Comparison of ENCODE assay signal across 9 mouse cellular contexts in the genomic region with DNA sequence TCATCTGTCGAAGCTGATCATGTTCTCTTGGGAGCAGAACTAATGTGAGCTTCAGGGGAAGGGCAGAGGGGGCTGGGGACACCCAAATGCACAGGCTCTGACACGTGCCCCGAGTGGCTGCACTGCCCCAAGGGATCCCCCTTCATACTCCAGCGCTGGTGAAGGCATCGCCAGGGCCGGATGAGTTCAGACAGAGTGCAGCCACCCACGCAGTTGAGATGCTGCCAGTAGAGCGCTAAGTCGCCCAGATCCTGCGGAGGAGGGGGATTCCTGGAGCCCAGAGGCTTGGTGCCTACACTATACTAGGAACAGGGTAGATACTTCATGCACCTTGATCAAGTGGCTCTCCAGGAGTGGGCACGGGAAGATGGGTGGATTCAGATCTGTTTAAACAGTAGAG.
DNase-seq lines count a peak whose midpoint lies in the region; ATAC-seq and TF ChIP-seq lines count a peak whose summit lies in the region.
"Had no signal": no experiment of that assay in that cellular context is flagged by ENCODE, and none has a peak within 500 bp of the region (broad histone marks: within the 10 kb centered on the region; RNA-seq: fewer than 3 reads in every experiment).

No protein-coding gene starts in this region.

- H3K4me1 ChIP-seq in limb, embryonic 14.5 days (ENCODE audit: control insufficient read depth, insufficient read depth, low read length), result no peaks in the 10 kb centered on the region
- peaks cover 6% of the 10 kb centered on the region; the same call in 1 of the 2 replicates for H3K4me1 ChIP-seq in limb, embryonic 10.5 days
- H3K4me1 ChIP-seq in neural tube, embryonic 15.5 days, result peaks cover 24% of the 10 kb centered on the region

- 62% methylated on average over 11 of the region's 11 CpGs for WGBS in limb, embryonic 14.5 days
- 78% methylated on average over 11 of the region's 11 CpGs for WGBS in limb, embryonic 10.5 days
- WGBS in neural tube, embryonic 15.5 days, result 55% methylated on average over 11 of the region's 11 CpGs

- H3K9ac ChIP-seq in limb, embryonic 14.5 days (ENCODE audit: low read depth, low read length, severe bottlenecking), result no peak overlapping the region
- no peak overlapping the region for H3K9ac ChIP-seq in neural tube, embryonic 15.5 days (replicated peaks)

- intact Hi-C loops in heart, postnatal 25 days (cut with DNase I), result no loop called here

- no peak overlapping the region for H3K27ac ChIP-seq in limb, embryonic 14.5 days (replicated peaks; ENCODE audit: low read depth, low read length)
- no peak overlapping the region for H3K27ac ChIP-seq in limb, embryonic 10.5 days
- no peak overlapping the region for H3K27ac ChIP-seq in neural tube, embryonic 15.5 days (replicated peaks)
- H3K27ac ChIP-seq: layer of hippocampus, adult 2 months had no signal

- H3K4me3 ChIP-seq in limb, embryonic 14.5 days (replicated peaks; ENCODE audit: low read length), result no peak overlapping the region
- H3K4me3 ChIP-seq in limb, embryonic 10.5 days, result no peak overlapping the region
- H3K4me3 ChIP-seq in neural tube, embryonic 15.5 days (replicated peaks), result no peak overlapping the region
- H3K4me3 ChIP-seq: layer of hippocampus, adult 2 months had no signal

- DNase-seq in adrenal gland, adult (ENCODE audit: inconsistent age in 2 of 2, low spot score in 1 of 2), result peak; percentile 14 to 29
- no peak for DNase-seq in adrenal gland, postnatal 4 days (ENCODE audit: low spot score in 2 of 2)
- DNase-seq in limb, embryonic 14.5 days (ENCODE audit: low spot score), result peak; percentile 44
- DNase-seq in limb, embryonic 10.5 days (ENCODE audit: low spot score), result no peak
- DNase-seq in heart, postnatal 25 days (ENCODE audit: low spot score), result peak; percentile 37
- DNase-seq in embryo, embryonic 9.5 days (ENCODE audit: extremely low spot score), result no peak
- DNase-seq in urinary bladder, adult 2 months (ENCODE audit: low spot score), result no peak

- no peak for TF ChIP-seq POLR2A in limb, embryonic 14.5 days (IDR thresholded peaks at IDR 0.05; ENCODE audit: borderline replicate concordance, extremely low read depth, insufficient read depth, insufficient read length)

- no peaks in the 10 kb centered on the region for H3K9me3 ChIP-seq in limb, embryonic 14.5 days (ENCODE audit: control insufficient read depth, low read length)
- no peaks in the 10 kb centered on the region for H3K9me3 ChIP-seq in limb, embryonic 10.5 days (replicated peaks)
- H3K9me3 ChIP-seq in neural tube, embryonic 15.5 days (replicated peaks), result no peaks in the 10 kb centered on the region

- no peak for ATAC-seq in limb, embryonic 14.5 days (ENCODE audit: low FRiP score, low read depth)
- 0 out of 2 replicates have a peak, but pooled peaks have one; percentile 37 for ATAC-seq in neural tube, embryonic 15.5 days (ENCODE audit: low FRiP score)

- H3K4me2 ChIP-seq in limb, embryonic 14.5 days (replicated peaks; ENCODE audit: low read depth, low read length, severe bottlenecking), result no peak overlapping the region
- no peak overlapping the region for H3K4me2 ChIP-seq in neural tube, embryonic 15.5 days

- H3K36me3 ChIP-seq in limb, embryonic 14.5 days (ENCODE audit: control insufficient read depth, insufficient read depth, low read length), result no peaks in the 10 kb centered on the region
- no peaks in the 10 kb centered on the region for H3K36me3 ChIP-seq in limb, embryonic 10.5 days
- H3K36me3 ChIP-seq in neural tube, embryonic 15.5 days, result no peaks in the 10 kb centered on the region

- 0 out of 2 replicates have a peak, but pooled peaks cover 5% of the 10 kb centered on the region for H3K27me3 ChIP-seq in limb, embryonic 14.5 days (ENCODE audit: control insufficient read depth, insufficient read depth, low read length)
- peaks cover 19% of the 10 kb centered on the region for H3K27me3 ChIP-seq in limb, embryonic 10.5 days (ENCODE audit: low read depth, poor library complexity, severe bottlenecking)
- H3K27me3 ChIP-seq in neural tube, embryonic 15.5 days (replicated peaks), result 0 out of 2 replicates have a peak, but pooled peaks cover 5% of the 10 kb centered on the region

Comparison
In these comparisons a context has a peak if more than half of its experiments do, and no peak if none do; other contexts are left out.
1. DNase-seq: peak in adrenal gland, adult (2 of 2), limb, embryonic 14.5 days (single experiment) and heart, postnatal 25 days (single experiment); none in adrenal gland, postnatal 4 days (0 of 2), limb, embryonic 10.5 days (single experiment), embryo, embryonic 9.5 days (single experiment) and urinary bladder, adult 2 months (single experiment).